Mouse (Mus musculus): ENCODE data around the gene Rbm10. TPM values are rescaled to one million over a fixed set of nuclear protein-coding genes. Genes with fewer than 3 reads are reported as not detected.

Gene Rbm10
- polyA plus RNA-seq (2021; fragmentation: Nextera tagmentation), result 20.2 and 23.0 TPM in 2 replicates
- long read RNA-seq, experiment 1, transcript Rbm10-206 (17 exons, 2,160 nt), result minor isoform, 8 of 147 reads
- long read RNA-seq, experiment 1, transcript Rbm10-204 (24 exons, 3,564 nt), result minor isoform, 12 of 147 reads
- long read RNA-seq, experiment 1, transcript Rbm10-203 (23 exons, 3,172 nt), result major isoform, 25 of 147 reads
- long read RNA-seq, experiment 1, partial matches to known transcripts, result 37 of 147 reads
- long read RNA-seq, experiment 1, other reads (novel, unspliced or antisense), result 65 of 147 reads
- long read RNA-seq, experiment 2, partial matches to known transcripts, result 26 of 41 reads
- long read RNA-seq, experiment 2, other reads (novel, unspliced or antisense), result 12 of 41 reads

DNA sequence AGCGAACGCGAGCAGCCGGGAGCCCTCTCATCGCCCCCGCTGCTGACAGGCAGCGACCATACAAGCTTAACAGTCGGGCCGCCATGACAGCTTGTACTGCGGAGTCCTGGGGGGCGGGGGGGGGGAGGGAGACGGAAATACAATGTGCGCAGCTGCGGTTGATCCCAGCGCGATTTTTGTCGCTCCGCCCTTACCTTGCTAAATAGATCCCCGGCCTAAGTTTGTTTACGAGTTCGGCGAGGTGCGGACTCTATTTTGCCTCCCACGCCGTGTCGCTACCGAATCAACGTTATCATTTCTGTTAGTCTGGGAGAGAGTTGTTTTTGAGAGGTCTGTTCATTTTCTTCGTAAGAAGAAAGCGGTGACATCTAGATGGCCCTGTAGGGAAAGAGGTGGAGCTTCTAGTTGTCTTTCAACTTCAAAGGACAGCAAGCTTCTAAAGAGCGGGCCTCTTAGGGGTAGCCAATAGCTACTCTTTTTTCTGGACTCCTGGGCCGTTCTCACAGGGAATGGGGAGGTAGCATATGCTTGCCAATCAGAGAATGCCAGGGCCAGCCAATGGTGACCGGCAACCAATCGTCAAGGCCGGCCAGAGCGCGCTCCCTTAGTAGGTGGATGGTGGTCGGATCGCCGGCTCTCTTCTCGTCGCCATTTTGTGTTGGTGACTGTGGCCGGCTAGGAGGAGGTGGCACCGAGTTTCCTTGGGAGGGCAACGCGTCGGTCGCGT, at the start of gene Rbm10, which contains the start of gene Ndufb11:
Gene Rbm10, plus strand, starts transcription at position 328 of the 727 bp plus-strand sequence.
Gene Ndufb11, minus strand, starts transcription at position 444 of the 727 bp plus-strand sequence.

DNA sequence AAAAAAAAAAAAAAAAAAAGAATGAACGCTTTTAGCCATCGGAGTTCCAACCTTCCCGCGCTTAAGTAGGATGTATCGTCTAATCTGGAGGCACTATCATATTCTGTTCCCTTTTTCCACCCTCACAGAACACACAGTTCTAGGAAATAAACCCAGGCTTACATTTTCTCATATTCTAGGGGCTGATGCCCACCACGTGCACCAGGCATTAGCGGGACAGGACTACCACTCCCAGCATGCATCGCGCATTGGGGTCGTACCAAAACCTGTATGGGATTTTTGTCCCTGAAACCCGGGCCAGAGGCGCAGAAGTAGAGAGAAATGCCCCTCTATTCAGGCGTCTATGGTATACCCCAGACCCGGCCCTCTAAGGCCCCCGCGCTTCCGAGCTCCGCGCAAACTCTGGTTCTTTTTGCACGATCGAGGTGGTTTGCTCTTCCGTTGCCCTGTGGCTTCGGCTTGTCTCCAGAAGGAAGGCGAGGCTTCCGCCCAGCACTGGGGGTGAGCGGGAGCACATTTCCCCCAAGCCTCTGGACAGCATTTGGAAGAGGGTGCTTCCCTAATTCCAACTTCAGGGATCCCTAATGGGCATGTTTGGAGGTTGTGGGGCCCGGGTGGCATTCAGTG, 40.8 kb downstream of the Rbm10 start, which contains the start of gene Uba1:
Gene Uba1, plus strand, starts transcription at position 301 of the 627 bp plus-strand sequence.

DNA sequence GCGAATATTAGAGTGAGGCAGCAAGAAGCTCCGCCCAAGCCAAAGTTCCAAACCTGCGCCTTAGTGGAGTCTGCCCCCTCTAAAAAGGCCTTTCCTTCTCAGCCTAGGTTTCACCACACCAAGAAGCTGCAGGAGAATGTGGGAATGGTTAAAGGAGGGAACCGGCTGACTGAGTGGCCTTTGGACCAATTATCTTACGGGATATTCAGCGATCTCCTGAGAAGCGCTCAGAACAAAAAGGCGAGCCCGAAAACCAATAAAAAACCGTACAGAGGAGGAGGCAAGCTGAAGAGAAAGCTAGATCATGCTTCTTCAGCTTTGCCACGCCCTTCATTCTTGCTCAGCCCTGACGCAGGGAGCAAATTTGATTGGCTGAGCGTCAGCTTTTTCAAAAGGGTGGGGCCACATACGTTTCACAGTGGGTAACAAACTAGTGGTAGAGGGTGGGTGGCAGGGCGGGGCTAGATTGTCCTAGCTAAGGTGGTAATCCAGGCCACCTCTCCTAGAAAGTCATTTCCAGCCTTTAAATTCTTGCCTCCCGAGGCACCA, 70.3 kb downstream of the Rbm10 start, which contains the start of gene Cdk16:
Gene Cdk16, plus strand, starts transcription at position 436 of the 549 bp plus-strand sequence.

Other genes with a start within 250 kb of the Rbm10 start
- gene Jade3, start 191.8 kb upstream of the Rbm10 start, polyA plus RNA-seq (2021; fragmentation: Nextera tagmentation), result 0.79 and 1.0 TPM in 2 replicates
- 0.15 and 0.16 TPM in 2 replicates for gene Rgn, start 67.7 kb upstream of the Rbm10 start, polyA plus RNA-seq (2021; fragmentation: Nextera tagmentation)
- 405 and 414 TPM in 2 replicates for gene Ndufb11, start 116 bp downstream of the Rbm10 start, polyA plus RNA-seq (2021; fragmentation: Nextera tagmentation)
- gene Uba1, start 40.8 kb downstream of the Rbm10 start, polyA plus RNA-seq (2021; fragmentation: Nextera tagmentation), result 108 and 116 TPM in 2 replicates
- 83.5 and 248 TPM in 2 replicates for gene Cdk16, start 70.5 kb downstream of the Rbm10 start, polyA plus RNA-seq (2021; fragmentation: Nextera tagmentation)
- gene Usp11, start 86.4 kb downstream of the Rbm10 start, polyA plus RNA-seq (2021; fragmentation: Nextera tagmentation), result 25.3 and 35.6 TPM in 2 replicates
- gene Araf, start 180.3 kb downstream of the Rbm10 start, polyA plus RNA-seq (2021; fragmentation: Nextera tagmentation), result 153 and 212 TPM in 2 replicates